Mouse (Mus musculus): ENCODE measurements around the gene Ncan.
"Not testable (repeated sequence)": the region's sequence is repeated elsewhere in the genome, so short reads cannot be mapped to it uniquely, and the experiment has no call there.

Ncan gene

DNA sequence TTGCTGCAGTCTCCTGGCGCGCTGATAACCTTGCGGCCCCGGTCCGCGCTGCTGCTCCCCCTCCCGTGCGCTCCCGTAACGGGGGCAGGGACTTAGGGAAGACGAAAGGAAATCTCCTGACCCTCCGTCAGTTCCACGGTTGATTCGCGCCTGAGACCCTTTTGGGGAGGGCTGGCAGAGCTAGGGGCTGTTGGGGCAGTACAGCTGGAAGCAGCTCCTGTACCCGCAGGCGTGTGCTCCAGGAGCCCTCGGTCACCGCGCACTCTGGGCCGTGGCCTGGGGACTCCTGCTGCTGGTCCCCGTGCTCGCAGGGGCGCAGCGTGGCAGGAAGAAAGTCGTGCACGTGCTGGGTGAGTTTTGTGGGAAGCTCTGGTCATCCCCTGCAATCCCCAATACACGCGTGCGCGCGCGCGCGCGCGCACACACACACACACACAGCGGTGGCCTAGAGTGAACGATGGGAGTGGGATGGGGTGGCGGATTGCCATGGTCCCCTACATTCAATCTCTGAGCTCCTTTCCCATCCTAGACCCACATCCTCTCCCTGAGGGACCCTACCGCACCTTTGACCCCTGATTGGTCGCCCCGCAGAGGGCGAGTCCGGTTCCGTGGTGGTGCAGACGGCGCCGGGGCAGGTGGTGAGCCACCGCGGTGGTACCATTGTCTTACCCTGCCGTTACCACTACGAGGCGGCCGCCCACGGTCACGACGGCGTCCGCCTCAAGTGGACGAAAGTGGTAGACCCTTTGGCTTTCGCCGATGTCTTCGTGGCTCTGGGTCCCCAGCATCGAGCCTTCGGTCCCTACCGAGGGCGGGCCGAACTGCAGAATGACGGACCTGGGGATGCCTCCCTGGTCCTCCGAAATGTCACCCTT, 36.2 kb downstream of the Ncan start:
- no peak for DNase-seq (ENCODE audit: low read depth, low spot score)

DNA sequence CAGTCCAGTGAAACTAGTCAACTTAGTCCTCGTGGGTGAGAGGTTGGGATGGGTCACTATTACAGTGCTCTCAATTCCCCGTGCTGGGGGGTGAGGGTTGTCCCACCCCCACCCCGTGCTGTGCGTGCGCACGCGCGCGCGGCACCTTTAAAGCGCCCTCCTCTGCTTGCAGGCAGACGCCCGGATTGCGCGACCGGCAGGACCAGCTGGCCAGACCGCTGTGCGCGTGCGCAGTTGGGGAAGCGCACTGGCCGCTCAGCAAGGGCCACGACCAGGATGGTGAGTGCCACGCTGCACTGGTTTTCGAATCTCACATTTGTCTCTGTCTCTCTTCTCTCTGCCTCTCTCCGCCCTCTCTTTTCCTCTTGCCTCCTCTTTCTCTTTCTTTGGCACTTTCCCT, 37.4 kb downstream of the Ncan start, which contains the start of gene Hapln4:
Gene Hapln4, plus strand, starts transcription at position 173 of the 400 bp plus-strand sequence.
- peak; percentile 30 for DNase-seq (ENCODE audit: low read depth, low spot score)

DNA sequence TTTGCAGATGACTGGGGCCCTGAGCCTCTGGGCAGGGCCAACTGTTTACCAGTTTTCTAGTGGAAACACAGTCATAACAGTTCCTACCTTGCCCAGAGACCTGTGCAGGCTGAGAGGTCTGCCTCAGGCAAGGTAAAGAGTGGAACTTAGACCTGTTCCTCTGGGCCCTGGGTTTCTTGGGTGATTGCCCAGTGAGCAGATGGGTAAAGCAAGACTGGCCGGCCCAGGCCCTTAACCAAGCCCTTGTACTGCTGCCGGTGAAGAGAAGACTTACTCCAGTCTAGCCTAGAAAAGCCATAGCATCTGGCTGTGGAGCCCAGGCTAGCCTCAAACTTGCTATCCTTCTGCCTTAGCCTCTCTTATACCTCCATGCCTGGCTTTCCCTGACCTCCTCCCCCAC, 38.7 kb downstream of the Ncan start:
- DNase-seq (ENCODE audit: low read depth, low spot score): no peak

DNA sequence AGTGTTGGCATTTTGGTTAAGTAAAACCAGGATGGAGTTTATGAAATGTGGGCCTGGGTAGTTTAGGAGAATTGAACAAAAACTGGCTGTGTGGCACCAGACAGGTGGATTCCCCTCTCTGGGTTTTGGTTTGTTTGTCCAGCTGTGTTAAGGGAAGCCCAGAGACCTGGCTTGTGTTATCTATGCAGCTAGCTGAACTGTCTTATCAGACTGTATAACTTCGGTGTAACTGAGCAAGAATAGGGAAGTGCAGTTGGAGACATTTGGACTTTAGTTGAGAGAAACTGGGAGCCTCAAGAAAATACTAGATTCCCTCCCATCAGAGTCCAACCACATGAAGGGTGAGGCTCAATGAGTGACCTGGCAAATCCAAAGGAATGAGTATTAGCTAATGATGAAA, 47.0 kb downstream of the Ncan start:
- no peak for DNase-seq (ENCODE audit: low read depth, low spot score)

DNA sequence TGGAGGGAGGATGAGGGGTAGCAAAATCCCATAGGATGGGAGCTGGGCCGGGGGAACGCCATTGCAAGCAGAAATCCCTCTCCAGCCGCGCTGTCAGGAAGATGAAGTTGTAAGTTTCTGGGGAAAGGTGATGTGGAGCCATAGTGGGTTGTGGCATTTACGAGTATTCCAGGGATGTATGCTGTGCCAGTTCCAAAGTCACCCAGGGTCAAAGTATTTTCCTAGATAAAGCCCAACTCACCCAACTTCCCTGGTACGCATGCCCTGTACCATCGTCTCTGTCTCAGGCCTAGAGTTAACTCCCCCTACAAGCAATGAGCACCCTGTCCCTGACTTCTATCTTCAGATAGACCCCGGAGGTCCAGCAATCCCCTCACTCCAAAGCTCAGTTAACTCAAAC, 47.6 kb downstream of the Ncan start:
- DNase-seq (ENCODE audit: low read depth, low spot score): no peak

DNA sequence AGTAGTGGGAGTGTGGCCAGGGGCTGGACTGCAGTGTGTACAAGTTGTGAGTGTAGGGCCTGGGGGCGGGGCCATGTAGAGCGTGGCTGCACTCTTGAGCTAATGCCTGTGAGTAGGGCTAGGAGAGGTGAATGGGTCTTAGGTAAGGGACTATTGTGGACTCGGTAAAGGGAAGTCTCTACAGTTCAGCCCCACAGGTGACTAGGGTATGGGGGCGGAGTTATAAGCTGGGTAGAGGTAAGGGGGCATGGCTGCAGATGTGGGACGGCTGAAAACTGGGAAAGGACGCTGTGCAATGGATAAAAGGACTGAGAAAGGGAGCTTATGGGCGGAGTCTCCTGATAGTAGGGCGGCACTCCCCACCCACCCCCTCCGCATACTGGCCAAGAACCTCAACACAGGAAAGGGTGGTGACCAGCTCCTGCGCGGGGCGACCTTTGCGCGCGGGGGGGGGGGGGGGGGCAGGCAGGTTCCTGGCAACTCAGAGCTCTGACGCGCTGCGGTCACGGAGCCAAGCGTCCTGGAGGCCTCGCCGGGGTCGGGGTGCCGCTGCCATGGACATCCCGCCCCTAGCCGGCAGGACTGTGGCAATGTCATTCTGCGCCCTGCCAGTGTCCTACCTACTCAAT, 48.1 kb downstream of the Ncan start, which contains the start of gene Tm6sf2:
Gene Tm6sf2, plus strand, starts transcription at position 484 of the 629 bp plus-strand sequence.
- DNase-seq (ENCODE audit: low read depth, low spot score): no peak

DNA sequence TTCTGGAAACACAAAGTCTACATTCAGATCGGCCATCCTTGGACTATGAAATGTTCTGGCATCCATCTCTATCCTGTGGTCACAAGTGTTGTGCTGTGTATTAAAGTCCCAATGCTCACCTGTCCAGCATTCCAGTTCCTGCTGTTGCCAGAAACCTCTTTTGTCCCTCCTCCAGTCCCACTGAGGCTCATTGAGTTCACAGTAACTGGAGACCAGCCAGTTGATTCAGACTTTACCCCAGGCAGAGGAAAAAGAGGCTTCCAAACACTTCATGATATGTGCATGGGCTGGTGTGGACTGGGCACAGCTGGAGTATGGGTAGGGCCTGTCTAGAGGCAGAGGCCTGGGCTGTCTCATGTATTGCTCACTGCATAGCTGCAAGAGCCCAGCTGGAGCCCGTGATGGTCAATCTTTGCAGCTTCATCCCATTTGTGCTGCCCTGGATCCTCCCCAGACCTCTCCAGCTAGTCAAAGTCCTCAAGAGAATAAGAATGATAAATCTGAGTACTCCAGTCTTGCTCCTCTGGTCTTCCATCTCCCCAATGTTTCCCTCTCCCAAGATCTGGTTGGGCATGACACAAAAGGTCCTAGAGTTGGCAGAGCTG, 48.7 kb downstream of the Ncan start:
- no peak for DNase-seq (ENCODE audit: low read depth, low spot score)

DNA sequence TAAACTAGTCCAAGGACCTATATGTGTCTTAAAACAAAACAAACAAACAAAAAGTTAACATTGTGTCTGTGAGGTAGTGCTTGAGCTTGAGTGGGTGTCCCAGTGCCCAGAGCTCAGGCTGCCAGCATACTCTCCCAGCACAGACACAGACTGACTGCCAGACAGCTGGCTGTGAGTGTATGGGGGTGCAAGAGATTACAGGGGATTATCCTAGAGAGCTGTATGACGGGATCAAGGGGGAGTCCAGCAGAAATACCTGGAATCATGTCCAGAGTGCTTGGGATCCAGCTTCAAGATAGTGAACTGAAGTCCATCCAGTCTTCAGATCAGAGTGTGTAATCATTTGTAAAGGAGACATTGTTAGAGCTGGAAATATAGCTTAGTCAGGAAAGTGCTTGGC, 63.0 kb downstream of the Ncan start:
- no peak for DNase-seq (ENCODE audit: low read depth, low spot score)

DNA sequence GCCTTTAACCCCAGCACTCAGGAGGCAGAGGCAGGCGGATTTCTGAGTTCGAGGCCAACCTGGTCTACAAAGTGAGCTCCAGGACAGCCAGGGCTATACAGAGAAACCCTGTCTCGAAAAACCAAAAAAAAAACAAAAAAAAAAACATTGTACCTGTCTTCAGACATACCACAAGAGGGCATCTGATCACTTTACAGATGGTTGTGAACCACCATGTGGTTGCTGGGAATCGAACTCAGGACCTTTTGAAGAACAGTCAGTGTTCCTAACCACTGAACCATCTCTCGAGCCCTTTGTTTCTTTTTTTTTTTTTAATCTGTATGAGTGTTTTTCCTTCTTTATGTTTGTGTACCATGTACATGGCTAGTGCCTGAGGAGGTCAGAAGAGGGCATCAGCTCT, 70.2 kb downstream of the Ncan start:
- not testable (repeated sequence) for DNase-seq (ENCODE audit: low read depth, low spot score)

DNA sequence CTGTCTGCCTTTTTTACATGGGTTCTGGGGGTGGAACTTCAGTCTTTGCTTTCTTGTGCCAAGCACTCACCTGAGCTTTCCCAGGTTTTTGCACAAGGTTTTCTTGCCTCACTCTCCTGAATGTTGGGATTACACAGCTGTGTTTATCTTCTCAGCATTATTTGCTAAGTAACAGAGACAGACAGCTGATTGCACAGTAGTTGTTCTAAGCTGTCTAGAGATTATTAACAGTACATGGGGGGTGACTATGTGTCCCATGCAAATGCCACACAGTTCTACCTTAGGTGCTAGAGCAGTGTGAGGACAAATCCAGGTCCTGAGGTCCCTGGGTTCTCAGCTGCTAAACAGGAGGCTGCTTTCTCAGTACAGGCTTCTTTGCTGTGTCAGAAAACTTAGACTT, 71.0 kb downstream of the Ncan start:
- DNase-seq (ENCODE audit: low read depth, low spot score): no peak

DNA sequence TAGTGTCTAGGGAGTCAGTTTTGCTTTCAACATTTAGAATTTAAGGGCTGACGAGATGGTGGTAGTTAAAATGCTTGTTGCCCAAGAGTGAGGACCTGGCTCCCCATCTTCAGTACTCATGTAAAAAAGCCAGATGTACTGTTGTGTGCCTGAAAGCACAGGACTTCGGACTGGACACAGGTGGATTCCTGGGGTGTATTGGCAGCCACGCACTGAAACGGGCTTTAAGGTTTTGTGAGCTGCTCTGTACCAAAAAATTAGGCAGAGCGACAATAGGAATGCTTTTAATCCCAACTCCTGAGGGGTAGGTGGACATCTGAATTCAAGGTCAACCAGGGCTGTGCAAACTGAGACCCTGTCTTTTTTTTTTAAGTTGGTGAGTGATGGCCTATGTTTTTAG, 76.7 kb downstream of the Ncan start:
- no peak for DNase-seq (ENCODE audit: low read depth, low spot score)
